Mouse (Mus musculus) monocyte, adult 5-6 weeks (primary cell): ENCODE measurements around the gene Ddx24. TPM values are rescaled to one million over a fixed set of nuclear protein-coding genes. Genes with fewer than 3 reads are reported as not detected.

Source experiments
- ATAC-seq: fragments of 153-309, 156-312 bp; replicated peaks from 2 replicates; pipeline ENCODE4 v1.8.0; 2017; ENCODE audit warnings: mild to moderate bottlenecking; ENCODE audit not compliant: low TSS enrichment, insufficient number of reproducible peaks, severe bottlenecking, poor library complexity, low FRiP score
- total RNA-seq: library from RNA; stranded (forward); fragments of 200-1000, 200-491, 200-594 nt; gene quantifications from 3 replicates; pipeline ENCODE4 v1.2.3, GENCODE M21; 2017

Ddx24 gene
- total RNA-seq, 1 experiment from 2014 or later = 105 TPM

DNA sequence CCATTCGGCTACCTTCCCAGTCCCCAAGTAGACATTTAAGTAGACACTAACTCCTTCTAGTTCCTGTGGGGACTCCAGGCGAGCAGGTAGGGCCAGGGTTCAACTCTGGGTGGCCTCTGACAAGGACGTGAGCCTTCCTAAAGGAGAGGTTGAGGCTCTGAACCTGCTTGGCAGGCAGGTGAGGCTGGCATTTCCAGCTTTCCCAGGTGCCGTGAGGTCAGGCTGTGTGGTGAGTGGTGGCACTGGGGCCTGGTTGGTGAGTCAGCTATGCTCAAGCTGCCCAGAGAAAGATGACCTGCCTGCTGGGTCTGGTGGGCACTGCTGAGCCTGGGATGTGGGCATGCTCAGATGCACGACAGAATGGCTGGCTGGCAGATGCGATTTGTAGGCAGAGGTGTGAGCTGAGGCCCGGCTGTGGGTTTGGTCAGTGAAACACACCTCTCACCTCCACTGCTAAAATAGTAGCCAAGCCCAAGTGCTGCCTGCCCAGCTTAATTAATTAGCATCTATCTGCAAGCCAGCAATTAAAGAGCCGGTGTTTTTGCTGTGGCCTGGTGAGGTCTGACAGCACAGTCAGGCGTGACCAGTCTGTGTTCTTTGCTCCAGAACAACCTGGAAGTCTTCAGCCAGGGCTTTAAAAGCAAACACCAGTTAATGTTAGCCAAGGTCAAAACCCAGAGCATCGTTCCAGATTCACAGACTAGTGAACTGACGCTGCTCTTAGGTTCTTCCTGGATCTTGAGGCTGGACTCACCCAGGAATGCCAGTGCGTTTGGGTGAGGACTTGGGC lies 29.9 kb downstream of the Ddx24 start:
- ATAC-seq = no peak

GRCm38 (mm10) chr12:103393528-103393927 lies 32.1 kb downstream of the Ddx24 start:
- no peak for ATAC-seq

DNA sequence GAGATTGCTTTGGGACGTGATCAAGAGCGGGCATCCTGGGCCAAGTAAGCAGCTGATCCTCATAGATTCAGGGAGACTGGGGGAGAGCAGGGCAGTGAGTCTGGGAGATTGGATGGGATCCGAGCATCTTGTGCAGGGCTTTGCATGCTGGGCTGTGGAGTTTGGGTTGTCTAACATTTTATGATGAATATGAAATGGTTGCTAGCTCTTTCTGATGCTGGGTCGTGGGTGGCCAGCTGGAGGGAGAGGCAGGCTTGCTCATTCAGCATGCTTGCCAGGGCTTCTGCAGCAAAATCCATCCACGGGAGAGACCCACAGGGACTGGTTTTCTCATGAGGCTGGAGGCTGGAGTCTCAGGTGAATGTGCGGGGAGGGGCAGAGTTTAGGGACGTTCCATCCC lies 34.5 kb downstream of the Ddx24 start:
- no peak for ATAC-seq

DNA sequence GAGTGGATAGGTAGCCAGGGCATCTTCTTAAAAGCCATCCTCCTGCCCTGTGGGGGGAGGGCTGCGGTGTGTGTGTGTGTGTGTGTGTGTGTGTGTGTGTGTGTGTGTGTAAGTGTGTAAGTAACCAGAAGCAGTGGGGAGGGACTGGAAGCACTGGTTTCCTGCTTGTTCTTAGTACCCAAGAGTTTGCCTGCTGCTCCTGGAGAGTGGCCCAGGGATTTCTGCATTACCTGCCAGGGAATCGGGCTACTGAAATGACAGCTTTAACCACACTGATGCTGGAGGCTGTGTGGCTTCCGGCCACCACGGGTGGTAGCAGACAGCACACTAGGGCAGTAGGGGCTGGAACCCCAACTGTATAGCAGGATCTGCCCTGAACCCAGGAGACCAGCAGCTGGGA lies 35.6 kb downstream of the Ddx24 start:
- ATAC-seq = no peak

DNA sequence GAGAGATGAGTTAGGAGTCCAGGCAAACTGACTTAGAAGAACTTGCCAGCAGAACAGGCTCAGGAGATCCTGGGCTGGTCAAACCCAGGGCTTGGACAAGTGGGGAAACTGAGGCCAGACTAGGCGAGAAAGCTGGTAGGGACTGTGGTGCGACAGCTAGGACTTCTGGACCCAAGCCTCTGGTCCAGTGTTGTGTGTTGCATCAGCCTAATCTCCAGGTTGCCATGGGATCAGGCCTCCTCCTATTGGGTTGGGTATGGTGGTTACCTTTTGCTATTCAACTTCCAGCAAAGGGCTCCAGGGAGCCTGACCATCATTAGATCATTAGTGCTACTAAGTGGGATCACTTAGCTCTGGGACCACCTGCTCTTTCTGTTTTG lies 36.3 kb downstream of the Ddx24 start:
- ATAC-seq = no peak

GRCm38 (mm10) chr12:103388505-103389347 lies 36.9 kb downstream of the Ddx24 start, which contains the start of gene Otub2:
Gene Otub2, plus strand, starts transcription at chr12:103388682.
- ATAC-seq = peak; percentile 90

- no peak for ATAC-seq
Observed at GRCm38 (mm10) chr12:103380226-103380625, 45.4 kb downstream of the Ddx24 start.

- ATAC-seq = no peak
Observed at GRCm38 (mm10) chr12:103376774-103377173, 48.9 kb downstream of the Ddx24 start.

DNA sequence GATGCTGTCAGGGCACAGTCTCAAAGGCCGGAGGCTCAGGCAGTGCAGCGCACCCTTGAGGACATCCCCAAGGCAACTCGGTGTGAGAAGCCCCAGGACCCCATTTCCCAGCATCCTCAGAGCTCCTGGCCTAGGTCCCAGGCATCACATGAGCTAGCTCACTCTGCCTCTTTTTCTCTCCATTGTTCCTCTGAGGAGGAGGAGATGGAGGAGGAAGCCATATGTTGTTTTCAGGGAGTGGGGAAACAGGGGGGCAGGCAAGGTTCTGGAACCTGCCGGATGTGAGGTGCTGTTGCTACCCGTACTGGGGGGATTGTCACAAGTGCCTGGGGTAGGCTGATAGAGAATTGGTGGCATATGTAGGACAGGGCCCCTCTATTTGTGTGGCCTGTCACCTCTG lies 49.5 kb downstream of the Ddx24 start:
- no peak for ATAC-seq

GRCm38 (mm10) chr12:103373530-103374236 lies 51.9 kb downstream of the Ddx24 start:
- ATAC-seq = no peak

GRCm38 (mm10) chr12:103371711-103372110 lies 53.9 kb downstream of the Ddx24 start:
- no peak for ATAC-seq

DNA sequence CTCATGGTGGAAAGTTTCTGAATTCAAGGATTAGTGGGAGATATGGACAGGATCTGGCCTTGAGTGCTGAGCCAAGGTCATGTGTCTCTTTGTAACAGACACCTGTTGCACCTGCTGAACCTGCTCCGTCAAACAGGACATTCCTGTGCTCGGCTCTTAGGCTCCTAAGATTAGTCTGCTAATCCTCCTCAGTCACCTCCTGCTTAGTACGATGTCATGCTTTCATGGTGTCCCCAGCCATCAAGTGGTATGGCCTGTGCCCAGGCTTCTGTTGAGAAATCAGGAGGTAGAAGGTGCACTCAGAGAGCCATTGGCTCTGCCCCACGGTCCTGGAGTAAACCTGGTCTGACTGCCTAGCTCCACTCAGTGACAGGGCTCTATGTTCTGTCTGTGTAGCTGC lies 54.8 kb downstream of the Ddx24 start:
- ATAC-seq = no peak

DNA sequence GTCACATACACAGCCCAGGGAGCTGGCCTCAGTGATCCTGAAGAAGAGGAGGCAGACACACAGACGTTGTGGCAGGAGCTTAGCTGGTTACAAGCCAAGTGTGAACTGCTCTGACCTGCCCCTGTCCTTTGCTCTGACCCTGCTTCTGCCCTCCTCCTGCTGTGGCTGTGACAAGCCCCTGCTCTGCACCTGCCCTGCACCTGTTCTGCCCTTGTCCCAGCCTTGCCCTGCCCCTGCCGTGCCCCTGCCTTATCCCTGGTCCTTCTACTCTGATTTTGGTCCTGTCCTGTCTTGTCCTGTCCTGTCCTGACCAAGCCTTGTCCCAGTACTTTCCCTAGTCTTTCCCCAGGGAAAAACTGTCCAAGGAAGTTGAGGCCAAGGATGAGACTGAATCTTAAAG lies 56.9 kb downstream of the Ddx24 start:
- no peak for ATAC-seq

DNA sequence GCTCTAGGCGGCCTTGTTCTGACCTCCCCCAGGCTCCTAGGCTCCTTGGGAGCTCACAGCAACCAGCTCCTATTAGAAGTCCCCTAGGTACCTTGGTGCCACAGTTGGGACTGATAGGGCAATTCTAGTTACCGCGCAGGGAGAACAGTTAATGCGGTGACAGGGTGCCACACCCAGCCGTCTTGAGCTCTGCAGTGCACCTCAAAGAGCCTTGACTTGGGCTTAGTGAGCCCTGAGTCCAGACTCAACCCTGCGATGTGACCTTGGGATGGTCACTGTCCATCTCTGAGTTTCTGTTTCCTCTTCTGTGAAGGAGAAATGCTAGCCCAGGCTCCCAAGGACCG lies 57.3 kb downstream of the Ddx24 start:
- no peak for ATAC-seq

DNA sequence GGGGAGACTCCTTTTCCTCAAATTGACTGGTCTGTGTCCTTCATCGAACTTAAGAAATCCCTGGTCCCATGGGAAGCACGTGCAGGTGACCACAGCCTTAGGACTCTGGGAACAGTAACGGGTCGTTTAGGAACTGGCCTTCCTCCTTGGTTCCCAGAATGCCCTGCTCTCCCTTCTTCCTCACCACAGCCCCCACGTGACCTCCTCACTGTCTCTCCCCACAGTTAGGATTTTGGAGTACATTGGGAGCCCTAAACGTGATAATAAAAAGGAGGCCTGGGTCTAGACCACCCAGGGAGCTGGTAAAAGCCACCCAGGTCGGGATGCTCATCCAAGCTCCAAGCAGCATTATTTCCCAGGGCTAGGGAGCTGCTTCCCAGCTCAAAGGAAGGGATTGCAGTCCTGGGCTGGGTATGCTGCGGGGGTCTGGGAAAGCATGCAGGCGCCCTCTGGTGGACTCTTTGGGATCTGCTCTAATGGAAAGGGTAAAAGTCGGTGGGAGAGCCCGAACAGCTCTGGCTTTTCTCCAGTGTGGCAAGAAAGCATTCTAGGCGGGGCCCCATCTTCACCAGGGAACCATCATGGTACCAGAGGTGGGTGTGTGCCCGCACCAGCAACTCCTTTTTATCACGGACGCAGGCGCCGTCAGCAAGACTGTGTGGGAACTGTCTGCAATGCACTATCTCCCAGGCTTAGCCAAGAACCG lies 57.9 kb downstream of the Ddx24 start:
- ATAC-seq = no peak

- no peak for ATAC-seq
Observed at GRCm38 (mm10) chr12:103367171-103367570, 58.5 kb downstream of the Ddx24 start.

DNA sequence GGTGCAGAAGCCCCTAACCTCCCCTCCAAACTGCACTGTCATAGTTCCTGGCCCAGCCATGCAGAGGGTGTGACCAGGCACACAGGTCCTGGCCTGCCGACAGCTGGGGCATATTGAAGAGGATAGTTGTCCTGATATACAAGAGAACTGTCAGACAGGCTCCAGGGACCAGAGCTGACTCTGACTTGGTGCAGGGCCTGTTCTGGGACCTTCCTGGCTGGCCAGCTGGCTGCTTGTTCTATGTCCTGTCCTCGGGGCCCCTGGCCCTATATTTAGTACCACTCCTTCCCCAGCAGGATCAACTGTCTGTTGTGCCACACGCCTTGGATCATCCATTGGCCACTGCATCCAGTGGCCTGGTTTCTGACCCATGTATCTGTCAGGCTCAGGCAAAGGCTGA lies 63.3 kb downstream of the Ddx24 start:
- ATAC-seq = no peak

- no peak for ATAC-seq
Observed at GRCm38 (mm10) chr12:103361539-103362307, 63.9 kb downstream of the Ddx24 start.
